Mouse (Mus musculus): ENCODE data around the gene Pax1.

- TF ChIP-seq CTCF (IDR thresholded peaks at IDR 0.05): no peak
- no peak for TF ChIP-seq POLR2A (IDR thresholded peaks at IDR 0.05; ENCODE audit: insufficient read depth, low read depth, low read length)
- TF ChIP-seq EP300 (IDR thresholded peaks at IDR 0.05; ENCODE audit: insufficient read depth, low read depth, low read length): no peak
These were observed 8.4 kb downstream of the Pax1 start for GRCm38 (mm10) chr2:147370091-147370490.
